Mouse (Mus musculus): Measurements from ENCODE around the gene Mettl13.

Mettl13 gene

GRCm38 (mm10) chr1:162532330-162532729 lies 16.0 kb downstream of the Mettl13 start:
- DNase-seq (ENCODE audit: low spot score in 2 of 2): no peak

- DNase-seq (ENCODE audit: low spot score in 2 of 2): no peak
Measured at GRCm38 (mm10) chr1:162531584-162531983, 16.8 kb downstream of the Mettl13 start.

- no peak for DNase-seq (ENCODE audit: low spot score in 2 of 2)
Measured at GRCm38 (mm10) chr1:162530666-162531065, 17.7 kb downstream of the Mettl13 start.

GRCm38 (mm10) chr1:162529651-162530050 lies 18.7 kb downstream of the Mettl13 start:
- peak in 1 of 2 experiments; percentile 37 for DNase-seq (ENCODE audit: low spot score in 2 of 2)

GRCm38 (mm10) chr1:162515116-162515515 lies 33.2 kb downstream of the Mettl13 start:
- DNase-seq (ENCODE audit: low spot score in 2 of 2): no peak

- DNase-seq (ENCODE audit: low spot score in 2 of 2): no peak
Measured at GRCm38 (mm10) chr1:162510013-162510356, 38.4 kb downstream of the Mettl13 start.

GRCm38 (mm10) chr1:162509329-162510012 lies 38.9 kb downstream of the Mettl13 start:
- DNase-seq (ENCODE audit: low spot score in 2 of 2): no peak

GRCm38 (mm10) chr1:162508211-162509005 lies 39.9 kb downstream of the Mettl13 start:
- no peak for DNase-seq (ENCODE audit: low spot score in 2 of 2)

GRCm38 (mm10) chr1:162506516-162506915 lies 41.8 kb downstream of the Mettl13 start:
- peak in 1 of 2 experiments; percentile 27 for DNase-seq (ENCODE audit: low spot score in 2 of 2)

- DNase-seq (ENCODE audit: low spot score in 2 of 2): no peak
Measured at GRCm38 (mm10) chr1:162505649-162506048, 42.7 kb downstream of the Mettl13 start.

Data from frontal cortex, postnatal 36 days (tissue).